Mouse (Mus musculus): ENCODE measurements around the gene Mdh2. TPM values are rescaled to one million over a fixed set of nuclear protein-coding genes. Genes with fewer than 3 reads are reported as not detected.

Mdh2 gene
- polyA plus RNA-seq, 1 experiment from 2014 or later, result 524 TPM

DNA sequence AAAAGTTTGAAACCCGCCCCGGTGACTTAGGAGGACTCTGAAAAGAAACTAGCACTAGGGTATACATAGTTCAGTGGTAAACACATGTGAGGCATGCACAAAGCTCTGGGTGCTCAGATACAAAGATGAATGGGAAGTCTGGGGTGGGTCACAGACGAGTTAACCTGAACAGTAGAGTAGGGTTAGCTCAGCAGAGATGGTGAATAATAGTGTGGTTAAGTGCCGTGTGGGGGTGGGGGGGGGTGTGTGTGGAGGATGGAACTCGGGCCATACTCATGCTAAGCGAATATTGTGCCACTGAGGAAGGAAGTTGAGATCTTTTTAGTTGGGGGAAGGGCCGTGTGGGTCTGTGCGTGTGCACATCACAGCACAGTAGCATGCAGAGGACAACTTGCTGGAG lies 2.1 kb downstream of the Mdh2 start:
- Histone ChIP-seq H3K9me3 (no peaks in the 10 kb centered on the region), H3K4me1 (peaks cover 27% of the 10 kb centered on the region), H3K4me3 (replicated peaks) (0 out of 2 replicates have a peak overlapping the region, but pooled peaks have one; percentile 0), H3K4me2 (peak overlapping the region; percentile 74; the same call in 1 of the 2 replicates), H3K9ac (peak overlapping the region; percentile 94; the same call in 1 of the 2 replicates), H3K27me3 (0 out of 2 replicates have a peak, but pooled peaks cover 2% of the 10 kb centered on the region), H3K36me3 (replicated peaks) (peaks cover 40% of the 10 kb centered on the region), H3K27ac (no peak overlapping the region)
- 85% methylated on average over 8 of the region's 8 CpGs for WGBS
- no peak for ATAC-seq (ENCODE audit: low FRiP score)

DNA sequence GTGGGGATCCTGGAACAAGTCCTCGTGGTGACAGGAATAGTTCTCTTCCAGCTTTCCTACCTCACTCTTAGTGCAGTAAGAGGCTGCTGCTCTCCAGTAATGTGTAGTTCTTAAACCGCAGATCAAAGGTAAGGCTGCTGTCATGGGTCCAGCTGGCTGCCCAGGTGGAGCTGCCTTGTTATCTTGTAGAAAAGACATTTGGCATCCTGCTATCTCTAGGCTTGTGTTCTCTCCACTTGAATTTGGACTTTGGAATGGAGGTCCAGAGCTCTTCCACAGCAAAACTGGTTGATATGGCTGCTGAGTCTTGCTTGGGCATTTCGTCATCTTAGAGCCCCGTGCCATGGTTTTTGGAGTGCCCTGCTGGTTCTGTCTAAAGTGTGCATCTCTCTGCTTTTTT lies 4.6 kb downstream of the Mdh2 start:
- H3K9me3 ChIP-seq, result no peaks in the 10 kb centered on the region
- 93% methylated on average over 4 of the region's 4 CpGs for WGBS
- H3K9ac ChIP-seq, result no peak overlapping the region
- H3K36me3 ChIP-seq (replicated peaks), result peaks cover 66% of the 10 kb centered on the region
- peaks cover 21% of the 10 kb centered on the region for H3K4me1 ChIP-seq
- no peak overlapping the region for H3K27ac ChIP-seq
- no peak overlapping the region for H3K4me3 ChIP-seq (replicated peaks)
- ATAC-seq (ENCODE audit: low FRiP score), result no peak
- no peak overlapping the region for H3K4me2 ChIP-seq
- no peaks in the 10 kb centered on the region for H3K27me3 ChIP-seq

DNA sequence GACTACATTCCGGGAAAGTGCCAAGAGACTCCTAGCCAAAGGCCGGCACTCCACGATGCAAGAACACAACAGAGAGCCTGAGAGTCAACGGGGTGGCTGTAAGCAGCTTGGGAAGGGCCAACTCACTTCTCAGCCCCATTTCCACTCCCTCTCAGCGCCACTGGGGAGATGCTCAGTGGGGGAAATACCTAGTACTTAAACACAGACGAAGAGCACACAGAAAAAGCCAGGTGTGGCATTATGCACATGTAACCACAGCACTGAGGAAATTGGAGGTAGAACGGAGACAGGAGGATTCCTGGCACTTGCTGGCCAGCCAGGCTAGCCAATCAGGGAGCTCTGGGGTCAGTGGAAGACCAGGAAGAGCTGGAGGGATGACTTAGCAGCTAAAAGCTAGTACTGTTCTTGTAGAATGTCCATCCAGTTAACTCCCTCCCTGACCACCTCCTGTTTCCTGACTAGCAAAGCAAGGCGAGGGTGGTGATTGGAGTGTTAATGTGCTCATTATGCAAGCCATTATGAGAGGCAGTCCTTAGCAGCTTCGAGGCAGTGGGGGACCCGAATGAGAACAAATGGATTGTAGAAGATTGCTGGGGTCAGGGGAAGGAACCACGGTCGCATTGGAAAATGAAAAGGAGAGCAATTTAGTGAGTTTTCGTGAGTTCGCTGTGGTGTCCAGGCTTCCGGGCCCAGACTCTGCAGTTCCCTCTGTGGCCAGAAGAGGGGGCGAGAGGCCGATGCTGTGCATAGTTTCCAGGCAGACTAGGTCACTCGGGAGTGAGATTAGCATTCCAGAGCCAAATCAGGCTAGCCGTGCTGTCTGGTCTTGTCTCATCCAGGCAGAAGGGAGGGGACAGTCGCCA lies 15.9 kb downstream of the Mdh2 start:
- WGBS, result 10% methylated on average over 20 of the region's 20 CpGs
- Histone ChIP-seq H3K4me2 (peak overlapping the region; percentile 26), H3K9me3 (no peaks in the 10 kb centered on the region), H3K27ac (peak overlapping the region; percentile 10), H3K36me3 (replicated peaks) (peaks cover 29% of the 10 kb centered on the region), H3K4me3 (replicated peaks) (no peak overlapping the region), H3K27me3 (0 out of 2 replicates have a peak, but pooled peaks cover 4% of the 10 kb centered on the region), H3K9ac (peak overlapping the region; percentile 36), H3K4me1 (peaks cover 9% of the 10 kb centered on the region)
- peak; percentile 92 for ATAC-seq (ENCODE audit: low FRiP score)

DNA sequence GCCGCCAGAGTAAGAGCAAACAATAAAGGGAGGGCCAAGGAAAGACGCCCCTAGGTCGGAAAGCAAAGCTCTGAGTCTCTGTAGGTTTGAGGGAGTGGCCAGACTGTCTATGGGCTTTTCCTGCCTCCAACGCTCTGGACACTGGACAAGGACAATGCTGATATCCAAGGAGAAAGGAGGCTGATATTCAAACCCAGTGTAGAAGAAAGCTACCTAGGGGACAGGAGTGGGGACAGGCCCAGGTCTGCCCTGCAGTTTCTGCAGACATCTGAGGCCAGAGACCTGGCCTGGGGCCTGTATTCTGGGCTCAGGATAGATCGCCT lies 16.5 kb downstream of the Mdh2 start:
- H3K4me3 ChIP-seq (replicated peaks), result no peak overlapping the region

DNA sequence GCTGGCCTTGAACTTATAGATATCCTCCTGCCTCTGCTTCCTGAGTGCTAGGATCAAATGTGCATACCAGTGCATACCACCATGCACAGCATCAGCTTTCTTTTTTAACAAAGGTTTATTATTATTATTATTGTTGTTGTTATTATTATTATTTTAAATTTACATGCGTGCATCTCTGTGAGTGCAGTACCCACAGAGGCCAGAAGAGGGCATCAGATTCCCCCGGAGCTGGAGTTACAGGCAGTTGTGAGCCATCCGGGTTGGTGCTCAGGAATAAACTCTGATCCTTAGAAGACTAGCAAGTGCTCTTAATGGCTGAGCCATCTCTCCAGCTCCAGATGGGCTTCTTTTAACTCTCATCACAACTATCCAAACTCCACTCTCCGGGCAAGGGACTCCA lies 21.5 kb downstream of the Mdh2 start:
- ATAC-seq (ENCODE audit: low FRiP score), result no peak
- Histone ChIP-seq H3K4me1 (peaks cover 16% of the 10 kb centered on the region), H3K27me3 (peaks cover 21% of the 10 kb centered on the region), H3K36me3 (replicated peaks) (no peaks in the 10 kb centered on the region), H3K4me3 (replicated peaks) (no peak overlapping the region), H3K9ac (no peak overlapping the region), H3K4me2 (no peak overlapping the region), H3K9me3 (no peaks in the 10 kb centered on the region), H3K27ac (no peak overlapping the region)
- 44% methylated on average over 4 of the region's 4 CpGs for WGBS

More for the DNA sequence above, 16.5 kb downstream of the Mdh2 start:
- Histone ChIP-seq H3K4me1 (peaks cover 9% of the 10 kb centered on the region), H3K36me3 (replicated peaks) (peaks cover 23% of the 10 kb centered on the region), H3K9me3 (no peaks in the 10 kb centered on the region), H3K9ac (peak overlapping the region; percentile 1; the same call in 1 of the 2 replicates), H3K27me3 (0 out of 2 replicates have a peak, but pooled peaks cover 4% of the 10 kb centered on the region), H3K27ac (peak overlapping the region; percentile 10; the same call in 1 of the 2 replicates), H3K4me2 (peak overlapping the region; percentile 26)
- ATAC-seq (ENCODE audit: low FRiP score), result no peak
- WGBS, result 6% methylated on average over 5 of the region's 5 CpGs

DNA sequence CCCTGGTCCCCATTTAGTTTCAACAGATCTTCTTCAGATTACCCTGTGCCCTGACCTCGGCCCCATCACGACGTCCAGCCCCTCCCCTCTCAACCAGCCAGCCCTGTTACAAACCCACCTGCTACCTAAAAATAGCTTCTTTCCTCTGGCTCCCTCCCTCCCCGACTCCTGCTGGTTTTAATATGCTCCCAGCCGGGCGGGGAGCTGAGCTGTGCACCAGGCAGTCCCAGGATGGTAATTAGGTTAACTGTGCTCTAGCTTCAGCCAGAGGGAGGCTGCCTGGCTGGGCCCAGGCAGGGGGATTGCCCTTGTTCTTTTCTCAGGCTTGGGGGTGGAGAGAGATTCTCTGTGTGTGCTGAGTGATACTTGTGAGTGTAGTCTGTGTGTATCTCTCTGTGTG lies 22.6 kb downstream of the Mdh2 start:
- Histone ChIP-seq H3K9me3 (no peaks in the 10 kb centered on the region), H3K27ac (peak overlapping the region; percentile 53), H3K4me2 (no peak overlapping the region), H3K4me3 (replicated peaks) (no peak overlapping the region), H3K9ac (0 out of 2 replicates have a peak overlapping the region, but pooled peaks have one; percentile 4), H3K27me3 (peaks cover 29% of the 10 kb centered on the region), H3K4me1 (peaks cover 12% of the 10 kb centered on the region; the same call in 1 of the 2 replicates), H3K36me3 (replicated peaks) (no peaks in the 10 kb centered on the region)
- 2% methylated on average over 6 of the region's 6 CpGs for WGBS
- peak; percentile 51; the same call in 1 of the 2 replicates for ATAC-seq (ENCODE audit: low FRiP score)

DNA sequence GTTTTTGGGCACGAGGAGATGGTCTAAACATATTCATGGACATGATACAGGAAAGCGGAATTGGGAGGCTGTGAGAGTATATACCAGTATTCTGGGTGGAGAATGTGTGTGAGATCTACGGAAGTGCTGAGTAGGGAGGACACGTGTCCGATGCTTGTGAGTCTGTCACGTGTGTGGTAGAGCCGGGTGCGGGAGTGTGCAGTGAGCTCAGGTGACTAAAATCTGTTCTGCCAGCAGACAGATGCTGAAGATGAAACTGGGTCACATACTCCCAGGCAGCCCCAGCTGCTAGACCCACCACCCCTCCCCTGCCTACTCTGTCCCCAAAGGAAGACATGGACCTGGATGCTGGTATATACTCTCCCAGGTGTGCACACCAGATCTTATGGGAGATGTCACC lies 24.4 kb downstream of the Mdh2 start:
- Histone ChIP-seq H3K4me1 (peaks cover 18% of the 10 kb centered on the region), H3K36me3 (replicated peaks) (no peaks in the 10 kb centered on the region), H3K4me2 (no peak overlapping the region), H3K9ac (no peak overlapping the region), H3K27ac (no peak overlapping the region), H3K4me3 (replicated peaks) (no peak overlapping the region), H3K9me3 (no peaks in the 10 kb centered on the region), H3K27me3 (peaks cover 29% of the 10 kb centered on the region)
- 91% methylated on average over 8 of the region's 8 CpGs for WGBS
- ATAC-seq (ENCODE audit: low FRiP score), result no peak

DNA sequence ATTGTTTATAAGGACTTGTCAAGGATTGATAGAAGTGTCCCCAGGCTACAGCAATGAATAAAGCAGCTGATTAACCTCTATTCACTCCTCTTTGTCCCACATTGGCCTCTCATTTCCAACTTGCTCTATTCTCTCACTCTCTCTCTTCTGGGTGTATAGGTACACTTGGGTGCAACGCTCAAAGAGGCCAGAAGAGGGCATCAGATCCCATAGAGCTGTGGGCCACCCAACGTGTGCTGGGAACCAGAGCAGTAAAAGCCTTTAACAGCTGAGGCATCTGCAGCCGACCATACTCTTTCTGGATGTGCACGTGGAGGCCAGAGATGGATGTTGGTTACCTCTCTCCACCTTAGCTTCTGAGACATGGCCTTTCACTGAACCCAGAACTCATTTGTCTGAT lies 24.9 kb downstream of the Mdh2 start:
- 62% methylated on average over 4 of the region's 4 CpGs for WGBS
- no peak for ATAC-seq (ENCODE audit: low FRiP score)
- Histone ChIP-seq H3K27me3 (peaks cover 29% of the 10 kb centered on the region), H3K4me3 (replicated peaks) (no peak overlapping the region), H3K27ac (no peak overlapping the region), H3K36me3 (replicated peaks) (no peaks in the 10 kb centered on the region), H3K9ac (no peak overlapping the region), H3K4me1 (peaks cover 22% of the 10 kb centered on the region), H3K9me3 (no peaks in the 10 kb centered on the region), H3K4me2 (no peak overlapping the region)

DNA sequence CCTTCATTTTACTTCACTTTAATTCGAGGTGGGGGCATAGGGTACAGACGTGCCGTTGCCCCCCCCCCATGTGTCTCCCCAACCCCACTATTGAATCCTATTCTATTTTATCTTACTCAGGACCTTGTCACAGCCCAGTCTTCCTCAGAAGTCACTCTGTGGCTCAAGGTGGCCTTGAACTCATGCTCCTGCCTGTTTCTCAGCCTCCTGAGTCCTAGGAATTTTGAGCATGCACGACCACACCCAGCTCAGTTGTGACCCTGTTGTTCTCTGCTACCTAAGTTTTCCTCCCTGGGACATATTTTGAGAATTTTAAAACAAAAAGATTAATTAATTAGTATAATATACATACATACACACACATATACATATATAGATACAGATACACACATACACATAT lies 25.4 kb downstream of the Mdh2 start:
- Histone ChIP-seq H3K27me3 (peaks cover 29% of the 10 kb centered on the region), H3K9me3 (no peaks in the 10 kb centered on the region), H3K4me1 (peaks cover 24% of the 10 kb centered on the region), H3K4me3 (replicated peaks) (no peak overlapping the region), H3K27ac (no peak overlapping the region), H3K9ac (no peak overlapping the region), H3K4me2 (no peak overlapping the region), H3K36me3 (replicated peaks) (no peaks in the 10 kb centered on the region)
- ATAC-seq (ENCODE audit: low FRiP score), result no peak
- 78% methylated on average over 4 of the region's 4 CpGs for WGBS

DNA sequence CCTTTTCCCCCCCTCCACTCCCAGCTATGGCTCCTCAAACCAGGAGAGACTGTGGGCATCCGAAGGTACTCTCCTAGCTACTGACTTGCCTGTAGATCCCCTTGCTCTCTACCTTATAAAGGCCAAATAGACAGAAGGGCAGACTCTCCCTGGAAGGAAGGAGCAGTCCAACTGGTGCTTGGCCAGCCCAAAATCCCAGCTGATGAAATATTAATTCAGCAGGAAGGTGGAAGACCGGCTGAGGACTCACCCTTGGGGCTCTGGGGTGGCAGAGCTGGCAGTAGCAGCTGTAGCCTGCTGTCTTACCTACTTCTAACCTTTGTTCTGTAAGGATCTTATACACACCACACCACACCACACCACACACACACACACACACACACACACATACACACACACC lies 26.5 kb downstream of the Mdh2 start:
- H3K4me1 ChIP-seq, result peaks cover 24% of the 10 kb centered on the region
- no peak for ATAC-seq (ENCODE audit: low FRiP score)
- H3K27me3 ChIP-seq, result peaks cover 29% of the 10 kb centered on the region
- no peaks in the 10 kb centered on the region for H3K36me3 ChIP-seq (replicated peaks)
- H3K4me3 ChIP-seq (replicated peaks), result no peak overlapping the region
- WGBS, result 81% methylated on average over 2 of the region's 2 CpGs
- no peaks in the 10 kb centered on the region for H3K9me3 ChIP-seq
- 0 out of 2 replicates have a peak overlapping the region, but pooled peaks have one; percentile 4 for H3K9ac ChIP-seq
- no peak overlapping the region for H3K27ac ChIP-seq
- H3K4me2 ChIP-seq, result no peak overlapping the region

DNA sequence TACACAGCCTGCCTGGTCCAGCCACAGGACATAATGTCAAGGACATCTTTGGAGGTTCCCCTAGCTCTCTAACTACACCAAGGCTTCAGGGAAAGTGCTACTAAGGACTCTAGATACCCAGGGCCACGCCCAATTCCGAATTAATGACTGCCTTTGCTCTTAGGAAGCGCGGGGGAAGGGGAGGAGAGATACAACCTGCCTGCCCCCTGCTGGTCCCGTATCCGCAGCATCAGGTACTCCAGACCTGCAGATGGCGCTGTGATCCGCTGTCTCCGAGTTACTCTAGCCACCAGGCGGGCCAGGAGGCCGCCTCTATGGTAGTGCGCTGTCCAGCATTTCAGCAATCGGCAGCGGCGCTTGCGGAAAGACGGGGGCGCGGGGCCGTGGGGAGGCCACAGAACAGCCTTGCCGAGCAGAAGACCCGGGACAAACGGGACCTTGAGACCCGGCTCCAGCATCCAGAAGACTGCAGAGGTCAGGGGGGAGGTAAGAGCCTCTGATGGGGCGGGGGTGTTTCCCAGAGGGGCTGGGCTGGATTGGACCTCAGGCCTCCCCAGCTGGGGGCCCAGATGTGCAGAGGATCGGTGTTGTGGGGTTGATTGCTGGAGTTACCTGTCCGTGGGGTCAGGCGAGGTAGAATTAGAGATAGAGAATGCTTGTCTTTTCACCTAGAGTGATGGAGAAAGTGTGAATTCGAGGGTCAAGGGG lies 28.4 kb downstream of the Mdh2 start, which contains the start of gene Srrm3:
TSS of gene Srrm3 (plus strand) at position 336 of the 708 bp plus-strand sequence.
- H3K36me3 ChIP-seq (replicated peaks), result no peaks in the 10 kb centered on the region
- peak within 1 kb of the TSS; percentile 69 for H3K9ac ChIP-seq
- 4% methylated on average over 29 of the region's 29 CpGs for WGBS
- H3K27me3 ChIP-seq, result peaks cover 26% of the 10 kb centered on the region
- H3K9me3 ChIP-seq, result no peaks in the 10 kb centered on the region
- peak within 1 kb of the TSS; percentile 50 for H3K4me3 ChIP-seq (replicated peaks)
- peak; percentile 79 for ATAC-seq (ENCODE audit: low FRiP score)
- H3K4me2 ChIP-seq, result peak within 1 kb of the TSS; percentile 59
- H3K27ac ChIP-seq, result no peak within 1 kb of the TSS
- peaks cover 12% of the 10 kb centered on the region for H3K4me1 ChIP-seq

DNA sequence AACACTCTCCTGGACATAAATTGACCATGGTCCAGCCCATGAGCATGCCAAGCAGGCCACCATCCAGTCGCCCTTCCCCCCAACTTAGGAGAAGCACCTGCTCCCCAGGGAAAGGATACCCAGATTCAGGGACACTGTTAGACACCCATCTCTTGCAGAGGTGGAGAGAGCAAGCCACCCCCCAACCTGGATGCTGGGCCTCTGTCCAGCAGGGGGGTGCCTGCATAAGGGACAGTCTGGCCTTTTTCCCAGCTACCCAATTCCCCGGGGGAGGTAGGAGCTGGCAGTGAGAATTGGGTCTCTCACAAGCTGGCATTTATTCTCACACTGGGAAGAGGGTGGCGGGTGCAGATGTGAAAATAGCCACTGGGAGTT lies 29.0 kb downstream of the Mdh2 start:
- H3K9ac ChIP-seq, result peak overlapping the region; percentile 69
- no peak for ATAC-seq (ENCODE audit: low FRiP score)
- no peak overlapping the region for H3K27ac ChIP-seq
- peaks cover 12% of the 10 kb centered on the region for H3K4me1 ChIP-seq
- H3K27me3 ChIP-seq, result peaks cover 22% of the 10 kb centered on the region
- peak overlapping the region; percentile 50 for H3K4me3 ChIP-seq (replicated peaks)
- no peaks in the 10 kb centered on the region for H3K9me3 ChIP-seq
- no peaks in the 10 kb centered on the region for H3K36me3 ChIP-seq (replicated peaks)
- peak overlapping the region; percentile 59 for H3K4me2 ChIP-seq
- 47% methylated on average over 3 of the region's 3 CpGs for WGBS

All from forebrain, embryonic 12.5 days (tissue).